Mouse (Mus musculus) testis, adult 2 months (tissue): Measurements from ENCODE around the gene Gm20696.

ENCODE experiments used
- CTCF ChIP-seq: fragments of 200-500 bp; IDR thresholded peaks from 2 replicates; pipeline ENCODE4 v1.5.1; 2012; ENCODE audit warnings: low read depth, mild to moderate bottlenecking, inconsistent platforms, low read length, moderate library complexity; ENCODE audit not compliant: control insufficient read depth, insufficient read depth, insufficient replicate concordance
- POLR2A ChIP-seq: fragments of 200-500 bp; IDR thresholded peaks from 2 replicates; pipeline ENCODE4 v1.6.1; 2012; ENCODE audit warnings: low read depth, mild to moderate bottlenecking, inconsistent platforms, low read length, moderate library complexity; ENCODE audit not compliant: control insufficient read depth

DNA sequence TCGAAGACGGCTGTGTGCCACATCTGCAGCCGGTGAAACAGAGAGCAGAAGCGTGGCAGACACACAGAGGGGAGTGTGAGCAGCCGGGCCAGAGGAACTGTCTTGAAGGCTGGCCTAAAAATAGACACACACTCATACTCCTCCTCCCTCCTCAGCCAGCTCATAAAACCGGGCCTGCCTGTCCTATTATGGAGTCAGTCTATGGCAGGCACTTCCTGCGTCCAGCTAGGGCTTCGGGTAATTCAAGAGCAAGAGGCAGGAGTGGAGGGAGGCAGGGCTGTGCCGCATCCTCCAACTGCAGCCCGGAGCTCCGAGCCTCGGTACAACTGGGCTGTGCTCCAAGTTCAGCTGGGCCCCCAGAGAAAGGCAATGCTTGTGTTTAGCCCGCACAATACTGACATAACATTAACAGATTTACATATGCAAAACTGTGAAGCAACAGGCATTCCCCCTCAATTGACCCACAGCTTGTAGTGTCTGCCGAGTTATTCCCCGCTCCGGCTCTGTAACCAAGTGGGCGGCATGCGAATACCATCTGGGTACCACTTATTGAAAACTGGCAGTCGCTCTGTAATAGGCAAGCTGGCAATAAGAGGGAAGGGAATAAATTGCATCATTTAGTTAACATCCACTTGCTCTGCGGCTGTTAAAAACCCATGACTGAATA is 181.2 kb downstream of the Gm20696 start:
- TF ChIP-seq CTCF (no peak), POLR2A (no peak)
